Mouse (Mus musculus) Muller cell, postnatal 12 days (primary cell): Measurements from ENCODE around the gene R3hdml.

Source experiments
- DNase-seq: peaks from one replicate; pipeline ENCODE4 v3.0.0-alpha.2; 2015; ENCODE audit errors: inconsistent ontology term

Gene R3hdml

GRCm38 (mm10) chr2:163472466-163472851 is 19.7 kb upstream of the R3hdml start, which contains the start of gene Fitm2:
Gene Fitm2, minus strand, starts transcription at chr2:163472629.
- DNase-seq = peak; percentile 96

DNA sequence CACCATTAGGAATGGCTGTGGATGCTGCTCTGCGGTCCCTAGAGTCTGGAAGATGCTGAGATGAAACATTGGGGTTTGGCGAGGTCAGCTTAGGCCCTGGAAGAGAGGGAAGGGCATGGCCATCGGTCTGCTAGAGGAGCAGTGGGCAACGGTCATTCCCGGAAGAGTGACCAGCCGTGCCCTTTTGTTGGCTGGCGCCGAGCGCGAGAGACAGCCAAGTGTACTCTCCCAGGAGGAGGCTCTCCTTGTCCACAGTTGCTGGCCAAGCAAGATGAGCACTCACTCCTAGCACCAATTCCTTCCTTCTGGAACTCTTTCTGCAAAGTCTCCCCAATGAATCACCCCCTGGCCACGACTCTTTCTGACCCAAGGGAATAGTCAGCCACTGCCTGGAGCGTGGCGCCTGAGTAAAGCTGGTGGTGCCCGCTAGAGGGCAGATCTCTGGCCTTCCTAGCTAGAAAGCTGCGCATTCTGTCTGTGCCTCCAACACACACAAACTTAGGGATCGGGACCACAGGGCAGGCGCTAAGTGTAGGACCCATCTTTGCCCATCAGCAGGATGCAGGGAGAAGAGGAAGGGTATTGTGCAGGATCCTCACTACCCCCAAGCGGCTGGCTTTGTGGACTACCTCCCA is 11.8 kb upstream of the R3hdml start:
- no peak for DNase-seq

DNA sequence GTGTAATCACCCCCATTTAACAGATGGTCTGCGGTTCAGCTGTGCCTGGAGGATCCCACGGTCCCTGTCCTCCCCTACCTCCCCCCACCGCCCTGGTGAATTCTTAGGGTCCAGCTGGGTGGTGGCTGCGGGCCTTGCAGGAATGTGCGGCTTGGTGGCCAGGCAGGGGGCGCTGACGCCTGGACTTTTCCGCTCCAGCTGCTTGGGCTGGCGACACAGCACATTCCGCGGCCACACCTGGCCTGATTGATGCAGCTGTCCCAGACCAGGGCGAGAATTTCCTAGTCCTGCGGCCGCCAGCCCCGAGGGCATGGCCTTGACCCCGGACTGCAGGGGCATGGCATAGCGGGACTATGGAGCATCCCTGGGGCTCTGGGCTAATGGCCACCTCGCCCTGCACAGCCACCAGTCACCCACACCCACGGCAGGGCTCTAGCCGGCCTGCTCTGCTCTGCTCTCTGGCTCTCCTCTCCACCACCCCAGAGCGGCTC is 10.5 kb upstream of the R3hdml start:
- DNase-seq = peak; percentile 95

DNA sequence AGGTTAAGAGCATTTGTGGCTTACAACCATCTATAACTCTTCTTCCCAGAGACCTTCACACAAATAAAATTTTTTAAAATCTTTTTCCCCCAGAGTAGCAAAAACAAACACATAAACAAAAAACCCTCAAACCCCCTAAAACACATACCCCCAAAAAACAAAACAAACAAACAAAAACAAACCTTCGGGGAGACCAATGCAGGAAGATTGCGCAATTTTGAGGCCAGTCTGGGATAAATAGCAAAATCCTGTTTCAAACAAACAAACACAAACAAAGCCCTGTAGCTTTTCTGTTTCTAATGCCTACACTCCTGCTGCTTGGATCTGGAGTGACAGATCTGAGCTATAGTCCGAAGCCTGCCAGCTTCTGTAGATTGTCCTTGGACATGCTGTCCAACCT is 4.8 kb upstream of the R3hdml start:
- DNase-seq = no peak

GRCm38 (mm10) chr2:163489725-163490291 is 2.3 kb upstream of the R3hdml start:
- DNase-seq = no peak

- DNase-seq = no peak
These were observed 1.5 kb upstream of the R3hdml start for GRCm38 (mm10) chr2:163490656-163491055.

DNA sequence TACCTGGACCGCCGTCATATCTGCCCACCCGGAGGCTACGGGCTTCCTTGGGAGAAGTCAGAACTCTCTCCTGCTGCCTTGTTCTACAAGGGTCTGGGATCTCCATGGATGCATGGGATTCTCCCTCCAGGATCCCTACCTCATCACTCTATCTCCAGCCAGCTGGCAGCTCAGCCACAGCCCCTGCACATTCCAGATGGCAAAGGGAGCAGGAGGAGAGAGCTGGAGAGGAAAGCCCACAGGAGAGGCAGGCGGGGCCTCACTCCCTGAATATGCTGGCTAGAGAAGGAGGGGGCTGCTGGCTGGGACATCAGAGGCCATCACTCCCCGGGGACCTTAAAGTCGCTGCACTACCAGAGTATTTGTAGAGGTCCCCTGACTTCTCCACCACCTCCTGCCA is 767 bp upstream of the R3hdml start:
- no peak for DNase-seq

GRCm38 (mm10) chr2:163493031-163493430 is 913 bp downstream of the R3hdml start:
- no peak for DNase-seq

GRCm38 (mm10) chr2:163493976-163494375 is 1.9 kb downstream of the R3hdml start:
- peak; percentile 50 for DNase-seq

DNA sequence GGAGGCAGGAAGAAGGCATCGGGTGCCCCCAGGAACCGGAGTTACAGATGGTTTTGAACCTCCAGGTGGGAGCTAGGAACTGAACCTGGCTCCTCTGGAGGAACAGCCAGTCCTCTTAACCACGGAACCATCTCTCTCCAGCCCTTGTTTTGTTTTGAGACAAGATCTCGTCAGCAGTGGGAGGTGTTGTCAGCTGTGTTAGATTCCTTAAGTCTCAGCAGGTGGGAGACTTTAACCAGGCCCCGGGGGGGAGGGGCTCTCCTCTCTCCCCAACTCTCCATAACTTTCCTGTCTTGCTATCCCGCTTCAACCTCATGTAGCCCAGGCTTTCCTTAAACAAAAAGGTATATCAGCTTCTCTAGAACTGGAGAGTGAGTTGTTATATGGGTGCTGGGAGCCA is 2.3 kb downstream of the R3hdml start:
- no peak for DNase-seq

DNA sequence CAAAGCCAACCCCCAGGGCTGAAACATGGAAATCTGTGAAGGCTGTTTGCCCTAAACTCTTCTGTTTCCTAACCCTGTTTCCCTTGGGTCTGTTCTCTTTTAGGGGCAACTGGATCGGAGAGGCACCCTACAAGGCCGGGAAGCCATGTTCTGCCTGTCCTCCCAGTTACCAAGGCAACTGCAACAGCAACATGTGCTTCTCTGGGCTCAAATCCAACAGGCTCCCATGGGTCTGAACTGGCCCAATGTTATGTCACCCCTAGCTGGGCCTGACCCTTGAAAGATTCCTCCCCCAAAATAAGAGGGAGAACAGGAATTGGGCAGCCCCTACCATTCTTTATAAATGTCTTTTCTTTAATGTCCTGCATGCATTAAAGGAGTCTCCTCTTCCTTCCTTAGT is 10.1 kb downstream of the R3hdml start:
- no peak for DNase-seq

GRCm38 (mm10) chr2:163503191-163503590 is 11.1 kb downstream of the R3hdml start:
- no peak for DNase-seq

- no peak for DNase-seq
These were observed 14.3 kb downstream of the R3hdml start, which contains the start of gene Hnf4a for GRCm38 (mm10) chr2:163506300-163507004. Gene Hnf4a, plus strand, starts transcription at chr2:163506808.

DNA sequence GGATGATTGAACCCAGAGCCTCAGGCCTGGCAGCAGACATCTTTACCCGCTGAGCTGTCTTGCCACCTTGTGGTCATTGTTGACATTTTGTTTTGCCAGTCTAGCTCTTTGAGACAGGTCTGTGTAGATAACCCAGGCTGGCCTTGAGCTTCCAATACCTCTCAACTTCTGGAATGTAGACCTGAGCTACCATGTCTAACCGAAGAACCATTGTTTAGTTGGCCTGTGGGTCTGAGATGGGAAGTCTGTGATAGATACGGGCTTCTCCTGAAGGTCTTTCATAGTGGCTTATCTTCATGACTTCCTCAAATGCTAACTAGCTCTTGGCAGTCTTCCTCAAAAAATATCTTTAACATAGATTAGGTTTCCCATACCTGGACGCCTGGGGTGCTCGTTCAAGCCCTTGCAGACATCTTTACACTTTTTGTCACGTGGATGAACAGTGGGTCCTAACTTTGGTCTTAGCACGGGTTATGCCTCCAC is 33.7 kb downstream of the R3hdml start:
- no peak for DNase-seq

DNA sequence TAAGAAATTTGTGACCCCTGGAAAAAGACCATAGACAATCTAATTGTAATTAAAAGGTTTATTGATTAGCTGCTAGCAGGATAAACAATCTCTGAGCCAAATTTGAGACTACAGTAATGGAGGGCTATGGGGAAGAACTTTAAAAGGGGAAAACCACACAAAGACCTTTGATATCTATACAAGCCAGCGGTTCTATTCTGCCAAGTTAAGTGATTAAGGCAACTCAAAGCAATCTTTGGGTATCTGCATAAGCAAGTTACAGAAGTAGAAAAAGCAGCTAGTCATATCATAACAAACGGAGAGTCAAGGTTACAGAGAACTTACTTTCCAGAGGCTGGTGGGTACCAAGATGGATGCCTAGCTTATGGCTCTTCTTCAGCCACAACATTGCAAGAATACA is 35.4 kb downstream of the R3hdml start:
- DNase-seq = no peak

DNA sequence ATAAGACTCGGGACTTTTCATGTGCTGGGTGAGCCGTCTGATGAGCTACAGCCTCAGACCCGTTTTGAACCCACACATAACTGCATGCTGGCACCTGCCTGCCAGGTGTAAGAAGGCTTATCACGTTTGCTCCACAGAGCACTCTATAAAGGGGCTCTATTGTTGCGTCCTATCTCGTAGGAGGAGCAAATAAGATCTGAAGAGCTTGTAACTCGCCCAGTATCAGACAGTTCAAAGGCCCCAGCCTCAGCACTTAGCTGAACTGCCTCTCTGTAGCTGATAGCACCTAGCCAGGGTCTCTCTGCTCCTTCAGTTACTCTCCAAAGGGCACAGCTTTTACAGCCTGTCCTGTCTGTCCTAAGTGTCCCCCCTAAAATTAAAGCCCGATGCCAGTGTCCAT is 38.3 kb downstream of the R3hdml start:
- DNase-seq = no peak

GRCm38 (mm10) chr2:163531917-163532316 is 39.8 kb downstream of the R3hdml start:
- peak; percentile 57 for DNase-seq

- DNase-seq = no peak
These were observed 41.1 kb downstream of the R3hdml start for GRCm38 (mm10) chr2:163533226-163533625.

GRCm38 (mm10) chr2:163534958-163535524 is 42.9 kb downstream of the R3hdml start:
- DNase-seq = peak; percentile 74

GRCm38 (mm10) chr2:163537443-163537842 is 45.3 kb downstream of the R3hdml start:
- no peak for DNase-seq

GRCm38 (mm10) chr2:163538410-163538809 is 46.3 kb downstream of the R3hdml start:
- DNase-seq = no peak

DNA sequence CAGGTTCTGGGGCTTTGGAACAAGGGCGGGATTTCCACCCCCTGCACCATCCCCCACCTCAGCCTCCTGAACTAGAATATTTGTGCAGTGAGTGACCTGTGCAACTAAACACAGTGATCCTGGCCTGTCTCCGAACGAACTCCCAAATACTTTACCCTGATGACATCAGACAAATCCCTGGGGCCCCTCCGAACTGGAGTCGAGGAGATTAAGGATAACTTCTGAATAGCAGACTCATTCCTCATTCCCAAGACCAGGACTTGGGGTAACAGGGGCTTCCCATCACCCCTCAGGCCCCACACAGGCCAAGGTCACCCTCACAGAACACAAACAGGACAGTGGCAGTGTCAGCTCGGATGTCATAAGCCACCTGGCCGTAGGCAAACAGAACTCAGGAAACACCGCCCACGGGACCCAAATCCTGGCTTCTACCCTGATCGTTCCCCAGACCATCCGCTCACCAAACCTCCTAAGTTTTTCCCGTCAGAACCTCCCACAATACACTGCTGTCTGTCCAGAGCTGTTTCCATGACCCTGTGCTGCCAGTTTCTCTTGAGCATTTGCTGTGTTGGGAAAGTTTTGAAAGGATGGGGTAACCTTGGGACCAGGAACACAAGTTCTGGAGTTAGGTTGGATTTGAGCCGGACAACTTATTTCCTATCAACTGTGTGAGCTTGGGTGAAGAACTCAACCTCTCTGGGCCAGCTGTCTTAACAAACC is 47.4 kb downstream of the R3hdml start:
- no peak for DNase-seq
